Mouse (Mus musculus): ENCODE measurements around the gene Slc17a6.
"Not testable (repeated sequence)": the region's sequence is repeated elsewhere in the genome, so short reads cannot be mapped to it uniquely, and the experiment has no call there.

The Slc17a6 gene

GRCm38 (mm10) chr7:51694452-51694851, 72.6 kb downstream of the Slc17a6 start:
- DNase-seq = no peak

DNA sequence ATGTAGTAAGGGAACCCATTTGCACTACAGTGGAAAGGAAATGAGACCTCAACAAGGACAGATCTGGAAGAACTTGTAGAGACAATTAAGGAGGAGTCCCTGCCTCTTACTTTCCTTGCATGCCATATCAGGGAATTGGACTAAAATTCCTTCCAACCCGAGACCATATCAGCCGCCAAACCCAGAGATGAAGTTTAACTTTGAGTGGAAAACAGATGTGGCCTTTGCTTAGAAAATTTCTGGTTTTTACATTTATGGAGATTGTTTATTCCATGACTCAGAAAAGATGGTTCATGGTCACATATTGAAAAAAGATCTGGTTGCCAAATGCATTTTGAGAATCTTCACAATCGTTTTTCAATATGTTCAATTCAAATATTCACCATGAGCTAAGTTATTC, 87.7 kb downstream of the Slc17a6 start:
- DNase-seq = no peak

DNA sequence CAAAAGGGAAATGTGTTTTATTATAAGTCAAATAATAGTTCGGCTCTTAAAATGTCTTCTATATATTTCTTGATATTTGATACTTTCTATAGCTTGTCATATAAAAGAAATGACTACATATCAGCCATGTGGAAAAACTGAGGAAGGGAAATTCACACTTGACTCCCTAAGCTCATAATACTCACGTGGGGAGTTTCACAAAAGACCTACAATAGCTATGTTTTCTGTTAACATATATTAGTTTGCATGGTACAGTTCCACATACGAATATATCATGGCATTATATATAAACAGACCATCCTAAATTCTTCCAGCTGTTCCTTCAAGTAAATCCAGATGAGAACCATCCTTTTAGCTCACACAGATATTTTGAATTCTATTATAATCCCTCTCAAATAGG, 88.5 kb downstream of the Slc17a6 start:
- DNase-seq = not testable (repeated sequence)

DNA sequence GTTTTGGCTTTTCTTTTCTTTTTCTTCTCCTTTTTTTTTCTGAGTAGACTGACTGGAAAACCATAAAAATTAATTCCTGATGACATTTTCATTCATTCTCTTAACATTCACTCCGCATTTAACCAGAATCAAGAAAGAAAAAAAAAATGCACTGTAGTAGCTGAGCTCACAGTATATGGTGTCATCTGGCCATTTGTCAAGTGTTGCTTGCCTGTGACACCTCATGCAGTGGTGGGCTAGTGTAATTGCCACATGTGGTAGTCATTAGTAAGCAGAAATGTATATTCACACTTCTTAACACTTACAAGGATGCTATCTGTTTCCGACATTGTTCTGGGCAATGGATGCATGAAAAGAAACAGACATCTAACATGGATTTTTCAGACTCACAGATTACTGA, 94.0 kb downstream of the Slc17a6 start:
- DNase-seq = no peak
